Mouse (Mus musculus): Measurements from ENCODE around the gene 9830107B12Rik.
A peak's percentile ranks its signal among the peaks of the same experiment; 100 is the strongest.

DNA sequence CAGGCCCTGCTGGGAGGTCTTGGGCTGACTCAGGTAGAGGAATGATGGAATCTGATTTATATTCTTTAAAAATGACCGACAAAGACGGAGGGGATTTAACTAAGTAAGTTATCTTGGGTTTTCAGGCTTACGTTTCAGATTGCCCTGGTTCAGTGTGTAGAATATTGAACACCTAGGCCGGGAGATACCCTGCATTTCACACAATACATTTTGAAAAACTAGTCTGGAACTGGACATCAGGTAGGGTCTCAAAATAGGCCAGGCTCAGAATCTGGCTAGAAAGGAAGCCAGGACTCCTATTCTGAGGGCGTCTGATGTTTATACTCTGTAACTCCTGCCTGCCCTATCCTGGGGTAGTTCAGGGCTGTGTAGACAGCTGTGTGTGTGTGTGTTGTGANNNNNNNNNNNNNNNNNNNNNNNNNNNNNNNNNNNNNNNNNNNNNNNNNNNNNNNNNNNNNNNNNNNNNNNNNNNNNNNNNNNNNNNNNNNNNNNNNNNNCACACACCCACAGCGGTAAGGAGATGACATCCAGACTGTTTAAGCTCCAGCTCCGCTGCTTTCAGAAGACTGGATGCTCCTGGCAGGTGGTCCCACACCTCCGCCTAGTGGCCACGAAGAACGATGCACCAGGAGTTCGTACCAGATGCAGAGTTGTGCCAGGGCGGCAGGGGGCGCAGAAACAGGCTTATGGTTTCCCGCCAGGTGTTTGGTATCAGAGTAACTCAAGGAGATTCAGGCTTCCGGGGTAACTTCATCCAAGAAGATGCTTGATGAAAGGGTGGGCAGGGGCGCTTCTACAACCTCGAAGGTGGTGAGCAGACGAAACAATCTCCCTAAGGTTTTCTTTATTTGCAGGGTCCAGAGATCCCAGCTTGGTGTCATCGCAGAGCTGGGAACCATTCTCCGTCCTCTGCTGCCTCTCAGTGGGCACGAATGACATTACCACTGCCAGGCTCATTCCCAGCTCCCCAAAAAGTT, 45.3 kb downstream of the 9830107B12Rik start:
- TF ChIP-seq CTCF (IDR thresholded peaks at IDR 0.05; ENCODE audit: low read depth, low read length) (peak; percentile 100), POLR2A (IDR thresholded peaks at IDR 0.05; ENCODE audit: extremely low read depth, insufficient read depth, low read length) (no peak)

All from liver, adult 2 months (tissue).